Mouse (Mus musculus) stomach, embryonic 14.5 days (tissue): Measurements from ENCODE around the gene Tenm4. TPM values are rescaled to one million over a fixed set of nuclear protein-coding genes. Genes with fewer than 3 reads are reported as not detected.
A peak's percentile ranks its signal among the peaks of the same experiment; 100 is the strongest.

Experiments
- ATAC-seq: fragments of 200-750 bp; cut with Nextera tagmentation; 2 replicates; pipeline ENCODE4 v1.8.0; 2017; ENCODE audit warnings: low read depth, moderate TSS enrichment; ENCODE audit not compliant: insufficient number of reproducible peaks, insufficient read depth, low FRiP score
- H3K27ac ChIP-seq: fragments of 300-500 bp; sonication (generic); 2 replicates; pipeline ENCODE4 v1.5.1; 2014; ENCODE audit warnings: mild to moderate bottlenecking, low read length, moderate library complexity, mixed read lengths
- H3K27me3 ChIP-seq: fragments of 300-500 bp; sonication (generic); 2 replicates; pipeline ENCODE4 v1.6.1; 2014; ENCODE audit warnings: low read length, control low read depth, mixed read lengths; ENCODE audit not compliant: control insufficient read depth, insufficient read depth
- H3K36me3 ChIP-seq: fragments of 300-500 bp; sonication (generic); 2 replicates; pipeline ENCODE4 v1.6.1; 2014; ENCODE audit warnings: mild to moderate bottlenecking, control low read depth, low read length, moderate library complexity, mixed read lengths; ENCODE audit not compliant: control insufficient read depth, insufficient read depth
- H3K4me1 ChIP-seq: fragments of 300-500 bp; sonication (generic); 2 replicates; pipeline ENCODE4 v1.6.1; 2014; ENCODE audit warnings: low read length, control low read depth, mixed read lengths; ENCODE audit not compliant: control insufficient read depth, insufficient read depth
- H3K4me2 ChIP-seq: fragments of 300-500 bp; sonication (generic); replicated peaks from 2 replicates; pipeline ENCODE4 v1.6.1; 2014; ENCODE audit warnings: low read depth, low read length, control low read depth
- H3K4me3 ChIP-seq: fragments of 300-500 bp; sonication (generic); 2 replicates; pipeline ENCODE4 v1.5.1; 2014; ENCODE audit warnings: low read depth, low read length, control low read depth
- H3K9ac ChIP-seq: fragments of 300-500 bp; sonication (generic); replicated peaks from 2 replicates; pipeline ENCODE4 v1.6.1; 2014; ENCODE audit warnings: low read depth, mild to moderate bottlenecking, control low read depth, low read length, moderate library complexity, mixed read lengths
- H3K9me3 ChIP-seq: fragments of 300-500 bp; sonication (generic); 2 replicates; pipeline ENCODE4 v1.6.1; 2016; ENCODE audit warnings: low read depth, low read length, control low read depth; ENCODE audit not compliant: control insufficient read depth
- WGBS: fragments of 180-500 bp; shearing (Covaris S2); extraction: QIAGEN DNeasy Blood & Tissue Kit; methylation state at CpG from one replicate; pipeline ENCODE4 v1.1.7; 2014; 5-methylcytosine and 5-hydroxymethylcytosine counted together
- polyA plus RNA-seq: library from polyadenylated mRNA; unstranded; fragments of >200 nt; fragmentation: Nextera tagmentation; extraction: Ambion mirVana; gene quantifications from 2 replicates; pipeline ENCODE4 v1.2.1, GENCODE M21; 2014

Tenm4 gene
- polyA plus RNA-seq, 1 experiment from 2014 or later, result 28.8 TPM

- Histone ChIP-seq H3K27ac (peak overlapping the region; percentile 84), H3K4me2 (no peak overlapping the region), H3K4me3 (no peak overlapping the region), H3K4me1 (peaks cover 24% of the 10 kb centered on the region), H3K9me3 (no peaks in the 10 kb centered on the region), H3K36me3 (no peaks in the 10 kb centered on the region), H3K27me3 (no peaks in the 10 kb centered on the region), H3K9ac (no peak overlapping the region)
- WGBS, result 26% methylated on average over 9 of the region's 9 CpGs
- ATAC-seq, result peak; percentile 81
These were observed 625.1 kb downstream of the Tenm4 start for GRCm38 (mm10) chr7:96796033-96796741.

DNA sequence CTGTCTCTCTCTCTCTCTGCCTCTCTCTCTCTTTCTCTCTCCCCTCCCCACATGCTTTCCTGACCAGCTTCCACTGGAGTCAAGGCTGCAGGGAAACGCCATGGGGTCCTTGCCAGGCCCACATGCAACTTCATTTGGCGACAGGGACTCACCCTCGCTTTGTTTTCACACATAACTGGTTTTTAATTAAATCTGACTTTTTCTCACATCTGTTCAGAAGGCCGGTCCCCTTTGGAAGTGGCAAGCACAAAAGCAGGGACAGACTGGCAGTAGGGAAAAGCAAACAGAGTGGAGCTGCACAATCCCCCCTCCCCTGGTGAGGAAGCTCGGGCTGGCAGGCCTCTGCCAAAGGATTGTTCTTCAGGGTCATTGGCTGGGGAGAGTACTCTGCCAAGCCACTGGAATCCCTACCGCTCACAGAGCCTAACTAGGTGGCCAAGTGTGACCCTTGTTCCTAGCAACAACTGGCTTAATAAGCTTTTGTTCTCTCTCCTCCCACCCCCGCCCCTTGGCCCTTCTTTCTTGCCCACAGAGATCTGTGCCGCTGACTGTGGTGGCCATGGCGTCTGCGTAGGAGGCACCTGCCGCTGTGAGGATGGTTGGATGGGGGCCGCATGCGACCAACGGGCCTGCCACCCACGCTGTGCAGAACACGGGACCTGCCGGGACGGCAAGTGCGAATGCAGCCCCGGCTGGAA is 625.9 kb downstream of the Tenm4 start:
- WGBS, result 69% methylated on average over 20 of the region's 20 CpGs

DNA sequence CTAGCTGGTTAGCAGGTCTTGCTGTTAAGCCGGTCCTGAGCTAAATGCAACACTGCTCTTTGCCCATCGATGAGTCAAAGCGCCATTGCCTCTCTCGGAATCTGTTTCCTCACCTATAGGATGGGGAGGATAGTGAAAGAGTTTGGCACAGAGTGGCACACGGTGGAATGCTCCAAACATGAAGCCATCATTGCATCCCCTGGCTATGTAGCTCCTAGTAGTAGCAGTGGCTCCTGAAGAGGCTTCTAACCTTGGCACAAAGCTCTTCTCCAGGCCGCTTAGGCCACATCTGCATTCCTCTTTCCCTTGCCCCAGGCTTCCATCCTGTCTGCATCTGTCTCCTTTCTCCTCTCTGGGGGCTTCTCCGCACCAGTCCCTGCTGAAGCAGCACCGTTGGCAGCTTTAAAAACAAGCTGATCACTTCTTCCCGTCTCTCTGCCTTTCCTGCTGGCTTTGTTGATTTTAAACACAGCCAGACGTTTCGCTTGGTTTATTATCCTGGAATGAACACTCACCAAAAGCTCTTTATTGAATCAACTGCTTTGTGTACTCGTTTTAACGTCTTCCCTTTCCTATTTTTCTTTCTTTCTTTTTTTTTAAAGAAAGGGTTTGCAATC is 626.8 kb downstream of the Tenm4 start:
- 43% methylated on average over 13 of the region's 13 CpGs for WGBS
- H3K4me2 ChIP-seq, result no peak overlapping the region
- H3K9me3 ChIP-seq, result no peaks in the 10 kb centered on the region
- H3K4me3 ChIP-seq, result no peak overlapping the region
- H3K9ac ChIP-seq, result no peak overlapping the region
- peak overlapping the region; percentile 84 for H3K27ac ChIP-seq
- ATAC-seq, result no peak
- H3K4me1 ChIP-seq, result peaks cover 29% of the 10 kb centered on the region
- H3K36me3 ChIP-seq, result no peaks in the 10 kb centered on the region
- H3K27me3 ChIP-seq, result no peaks in the 10 kb centered on the region

More for the DNA sequence above, 625.9 kb downstream of the Tenm4 start:
- no peaks in the 10 kb centered on the region for H3K27me3 ChIP-seq
- H3K4me1 ChIP-seq, result peaks cover 29% of the 10 kb centered on the region
- H3K4me3 ChIP-seq, result no peak overlapping the region
- no peaks in the 10 kb centered on the region for H3K9me3 ChIP-seq
- peak overlapping the region; percentile 84 for H3K27ac ChIP-seq
- H3K36me3 ChIP-seq, result no peaks in the 10 kb centered on the region
- H3K9ac ChIP-seq, result no peak overlapping the region
- H3K4me2 ChIP-seq, result 0 out of 2 replicates have a peak overlapping the region, but pooled peaks have one; percentile 0
- ATAC-seq, result peak; percentile 54; the same call in 1 of the 2 replicates

- no peak for ATAC-seq
These were observed 628.8 kb downstream of the Tenm4 start for GRCm38 (mm10) chr7:96799816-96800215.

DNA sequence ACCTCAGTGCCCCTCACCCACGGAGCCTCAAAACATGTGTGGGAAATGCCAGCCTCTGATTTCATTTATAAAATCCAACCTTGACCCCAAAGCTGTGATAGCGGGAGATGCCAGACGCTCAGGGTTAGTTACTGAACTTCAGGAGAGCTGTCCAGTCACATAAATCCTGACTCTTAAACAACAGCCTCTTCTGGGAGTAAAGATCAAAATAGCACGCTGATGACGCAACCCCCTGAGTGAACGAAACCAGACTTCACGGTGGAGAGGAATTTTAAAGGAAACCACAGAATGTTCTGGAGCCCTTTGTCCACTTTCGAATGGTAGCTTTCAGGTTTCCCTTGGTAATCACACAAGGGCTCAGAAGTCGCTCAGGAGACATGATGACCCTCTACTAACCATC is 630.3 kb downstream of the Tenm4 start:
- no peak for ATAC-seq
- H3K4me2 ChIP-seq, result no peak overlapping the region

More at GRCm38 (mm10) chr7:96799816-96800215, 628.8 kb downstream of the Tenm4 start:
- Histone ChIP-seq H3K9ac (no peak overlapping the region), H3K4me2 (no peak overlapping the region), H3K27me3 (no peaks in the 10 kb centered on the region), H3K36me3 (no peaks in the 10 kb centered on the region), H3K9me3 (no peaks in the 10 kb centered on the region), H3K27ac (no peak overlapping the region), H3K4me1 (peaks cover 34% of the 10 kb centered on the region), H3K4me3 (no peak overlapping the region)
- 52% methylated on average over 5 of the region's 5 CpGs for WGBS

DNA sequence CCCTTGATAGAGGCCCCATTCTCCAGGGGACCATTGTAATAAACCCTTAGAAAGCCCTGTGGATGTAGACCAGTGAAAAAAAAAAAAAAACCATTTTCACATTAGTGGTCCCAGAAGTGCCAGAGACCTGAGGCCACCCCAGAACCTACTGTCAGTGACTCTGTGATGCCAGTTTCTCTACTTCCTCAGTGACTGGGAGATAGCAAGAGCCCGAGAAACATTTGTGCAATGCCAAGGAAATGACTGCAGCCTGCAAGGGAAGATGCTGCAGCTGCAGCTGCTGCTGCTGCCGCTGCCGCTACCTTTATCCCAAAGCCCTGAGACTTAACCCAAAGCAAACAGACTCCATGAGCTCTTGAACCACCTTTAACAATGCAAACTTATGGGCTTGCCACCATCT is 631.2 kb downstream of the Tenm4 start:
- H3K4me2 ChIP-seq, result no peak overlapping the region
- H3K27ac ChIP-seq, result no peak overlapping the region
- H3K27me3 ChIP-seq, result no peaks in the 10 kb centered on the region
- H3K9me3 ChIP-seq, result no peaks in the 10 kb centered on the region
- peaks cover 17% of the 10 kb centered on the region for H3K4me1 ChIP-seq
- no peak for ATAC-seq
- no peak overlapping the region for H3K9ac ChIP-seq
- 79% methylated on average over 3 of the region's 3 CpGs for WGBS
- H3K36me3 ChIP-seq, result no peaks in the 10 kb centered on the region
- no peak overlapping the region for H3K4me3 ChIP-seq

More for the DNA sequence above, 630.3 kb downstream of the Tenm4 start:
- Histone ChIP-seq H3K27ac (no peak overlapping the region), H3K4me3 (no peak overlapping the region), H3K9ac (no peak overlapping the region), H3K27me3 (no peaks in the 10 kb centered on the region), H3K36me3 (no peaks in the 10 kb centered on the region), H3K9me3 (no peaks in the 10 kb centered on the region), H3K4me1 (peaks cover 23% of the 10 kb centered on the region)
- 43% methylated on average over 9 of the region's 9 CpGs for WGBS

GRCm38 (mm10) chr7:96806561-96806960 is 635.5 kb downstream of the Tenm4 start:
- H3K4me2 ChIP-seq, result no peak overlapping the region
- no peaks in the 10 kb centered on the region for H3K27me3 ChIP-seq
- no peak for ATAC-seq
- H3K4me3 ChIP-seq, result no peak overlapping the region
- WGBS, result 94% methylated on average over 1 of the region's 1 CpGs
- no peaks in the 10 kb centered on the region for H3K36me3 ChIP-seq
- peaks cover 6% of the 10 kb centered on the region; the same call in 1 of the 2 replicates for H3K4me1 ChIP-seq
- no peak overlapping the region for H3K27ac ChIP-seq
- no peak overlapping the region for H3K9ac ChIP-seq
- H3K9me3 ChIP-seq, result no peaks in the 10 kb centered on the region

DNA sequence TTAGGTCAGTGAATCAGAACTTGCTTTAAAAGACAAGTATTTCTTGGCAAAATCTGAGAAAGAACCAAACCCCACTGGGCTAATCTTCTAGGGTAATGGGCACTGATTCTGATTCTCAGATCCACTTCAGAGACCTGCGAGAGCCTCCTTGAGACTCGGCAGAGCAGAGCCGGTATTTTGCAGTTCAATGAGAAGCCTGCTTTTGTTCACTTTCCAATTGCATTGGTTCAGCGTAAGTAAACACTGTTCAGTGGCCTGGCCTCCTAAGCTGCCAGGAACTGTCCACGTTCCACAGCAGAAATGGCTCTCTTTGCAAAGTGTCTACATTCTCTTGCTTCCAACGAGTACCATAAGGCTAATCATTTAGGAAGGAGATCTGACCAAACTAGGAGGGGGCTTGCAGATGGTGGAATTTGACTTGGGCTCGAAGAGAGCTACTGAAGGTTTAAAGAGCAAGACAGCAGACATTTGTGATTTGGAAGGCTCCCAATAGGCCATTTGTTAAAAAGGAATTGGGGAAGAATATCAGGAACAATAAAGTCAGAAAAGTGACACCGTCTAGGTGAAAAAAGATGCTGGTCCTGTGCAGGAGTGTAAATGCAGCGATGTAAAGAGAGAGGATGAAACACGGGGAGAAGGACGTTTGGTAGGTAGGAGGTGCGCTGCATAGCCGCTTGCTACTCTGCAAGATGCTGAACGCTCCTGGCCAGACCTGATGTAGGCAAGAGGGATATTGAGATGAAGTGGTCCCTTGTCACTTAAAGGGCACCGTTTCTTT is 636.4 kb downstream of the Tenm4 start:
- H3K27ac ChIP-seq, result no peak overlapping the region
- 63% methylated on average over 15 of the region's 15 CpGs for WGBS
- no peaks in the 10 kb centered on the region for H3K9me3 ChIP-seq
- no peak overlapping the region for H3K9ac ChIP-seq
- peaks cover 5% of the 10 kb centered on the region; the same call in 1 of the 2 replicates for H3K4me1 ChIP-seq
- no peaks in the 10 kb centered on the region for H3K36me3 ChIP-seq
- no peaks in the 10 kb centered on the region for H3K27me3 ChIP-seq
- no peak overlapping the region for H3K4me3 ChIP-seq
- no peak overlapping the region for H3K4me2 ChIP-seq
- ATAC-seq, result 0 out of 2 replicates have a peak, but pooled peaks have one; percentile 26
